Mouse (Mus musculus) left cerebral cortex, adult 2 months (tissue): ENCODE measurements at regions not wholly inside any gene's neighbourhood (a gene's known extent, or its start where the extent isn't known, plus 50 kb on each side); places are given as distances from the start of the nearest gene placed in this dataset.

Experiments
- DNase-seq, 2 experiments: peaks; one replicate each; pipeline ENCODE4 v3.0.0; 2021 to 2022; ENCODE audit warnings: low spot score in 2 of 2, mixed read lengths in 1 of 2; ENCODE audit errors: extremely low spot score in 1 of 2
- H3K27ac ChIP-seq: fragments of 200-600 bp; 2 replicates; pipeline ENCODE4 v1.8.1; 2022
- H3K4me3 ChIP-seq: fragments of 200-600 bp; 2 replicates; pipeline ENCODE4 v1.8.1; 2022
- CTCF ChIP-seq: fragments of 200-600 bp; IDR thresholded peaks from 2 replicates; pipeline ENCODE4 v1.8.1; 2022; ENCODE audit warnings: antibody characterized with exemption, mild to moderate bottlenecking, moderate library complexity
- intact Hi-C: fragments of 180-260 bp; cut with DNase I; formaldehyde crosslinking; loops from one replicate; pipeline ENCODE4 v1.15.1; 2025

- peak overlapping the region; percentile 27 for H3K4me3 ChIP-seq
- TF ChIP-seq CTCF = no peak
These were observed 258.2 kb upstream of the Zpld1 start for GRCm38 (mm10) chr16:55555821-55556535.

GRCm38 (mm10) chr16:55555224-55555623 lies 257.4 kb upstream of the Zpld1 start:
- no peak overlapping the region for H3K4me3 ChIP-seq
- DNase-seq = no peak
- no peak overlapping the region for H3K27ac ChIP-seq
- intact Hi-C loops = no loop called here
- no peak for TF ChIP-seq CTCF

More at GRCm38 (mm10) chr16:55555821-55556535, 258.2 kb upstream of the Zpld1 start:
- H3K27ac ChIP-seq = no peak overlapping the region
- no peak for DNase-seq
- intact Hi-C loops = no loop called here

- no peak for DNase-seq
- no peak overlapping the region for H3K4me3 ChIP-seq
- no peak overlapping the region for H3K27ac ChIP-seq
- intact Hi-C loops = no loop called here
- no peak for TF ChIP-seq CTCF
These were observed 256.1 kb upstream of the Zpld1 start for GRCm38 (mm10) chr16:55553896-55554295.

- Histone ChIP-seq H3K4me3 (no peak overlapping the region), H3K27ac (no peak overlapping the region)
- intact Hi-C loops = no loop called here
- no peak for DNase-seq
- no peak for TF ChIP-seq CTCF
These were observed 253.6 kb upstream of the Zpld1 start for GRCm38 (mm10) chr16:55551348-55551747.

GRCm38 (mm10) chr16:55550649-55551312 lies 253.0 kb upstream of the Zpld1 start:
- peak in 1 of 2 experiments; percentile 28 for DNase-seq
- Histone ChIP-seq H3K27ac (no peak overlapping the region; the same call in 1 of the 2 replicates), H3K4me3 (no peak overlapping the region)
- TF ChIP-seq CTCF = no peak
- intact Hi-C loops = no loop called here

- intact Hi-C loops = no loop called here
- no peak overlapping the region for H3K27ac ChIP-seq
- TF ChIP-seq CTCF = no peak
- H3K4me3 ChIP-seq = no peak overlapping the region
- DNase-seq = no peak
These were observed 249.3 kb upstream of the Zpld1 start for GRCm38 (mm10) chr16:55547095-55547494.

GRCm38 (mm10) chr16:55540336-55541015 lies 242.7 kb upstream of the Zpld1 start:
- no peak overlapping the region for H3K27ac ChIP-seq
- H3K4me3 ChIP-seq = no peak overlapping the region
- TF ChIP-seq CTCF = no peak
- intact Hi-C loops = no loop called here
- DNase-seq = no peak

- DNase-seq = no peak
- Histone ChIP-seq H3K27ac (no peak overlapping the region), H3K4me3 (no peak overlapping the region)
- no peak for TF ChIP-seq CTCF
- intact Hi-C loops = no loop called here
These were observed 241.4 kb upstream of the Zpld1 start for GRCm38 (mm10) chr16:55539179-55539578.

- intact Hi-C loops = no loop called here
- no peak for DNase-seq
- TF ChIP-seq CTCF = no peak
- Histone ChIP-seq H3K4me3 (no peak overlapping the region), H3K27ac (no peak overlapping the region)
These were observed 239.8 kb upstream of the Zpld1 start for GRCm38 (mm10) chr16:55537548-55537947.

- intact Hi-C loops = loop anchor here (5.0 kb wide), 1 partner anchor 325 kb away; no protein-coding TSS in a partner anchor
- Histone ChIP-seq H3K27ac (no peak overlapping the region), H3K4me3 (no peak overlapping the region)
- TF ChIP-seq CTCF = no peak
- no peak for DNase-seq
These were observed 234.9 kb upstream of the Zpld1 start for GRCm38 (mm10) chr16:55532686-55533085.

GRCm38 (mm10) chr16:55530844-55531243 lies 233.1 kb upstream of the Zpld1 start:
- TF ChIP-seq CTCF = no peak
- intact Hi-C loops = loop anchor here (5.0 kb wide), 1 partner anchor 326 kb away; no protein-coding TSS in a partner anchor
- H3K27ac ChIP-seq = no peak overlapping the region
- no peak overlapping the region for H3K4me3 ChIP-seq
- DNase-seq = no peak

GRCm38 (mm10) chr16:55527680-55528079 lies 229.9 kb upstream of the Zpld1 start:
- DNase-seq = no peak
- intact Hi-C loops = no loop called here
- no peak overlapping the region for H3K27ac ChIP-seq
- TF ChIP-seq CTCF = no peak
- no peak overlapping the region for H3K4me3 ChIP-seq
